Mouse (Mus musculus): ENCODE measurements at regions not wholly inside any gene's neighbourhood (a gene's known extent, or its start where the extent isn't known, plus 50 kb on each side); places are given as distances from the start of the nearest gene placed in this dataset.

DNA sequence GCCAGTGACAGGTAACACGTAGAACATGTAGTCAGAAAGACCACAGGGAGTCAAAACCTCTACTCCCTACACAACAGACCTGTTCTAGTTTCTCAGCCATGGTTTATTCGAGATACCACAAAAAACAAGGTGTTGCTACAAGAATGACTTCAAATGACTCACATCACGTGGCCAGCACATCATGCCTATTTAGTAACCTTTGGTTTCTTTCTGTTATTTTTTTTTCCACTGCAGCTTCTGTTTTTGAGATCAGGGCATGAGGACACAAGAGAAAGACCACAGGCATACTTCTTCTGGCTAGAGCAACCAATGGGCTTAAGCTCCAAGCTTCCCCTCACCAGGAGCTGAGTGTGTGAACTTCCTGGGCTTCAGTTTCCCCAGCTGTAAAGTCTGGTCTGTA lies 630.7 kb downstream of the Rnf144a start:
- no peak for TF ChIP-seq CTCF (IDR thresholded peaks at IDR 0.05; ENCODE audit: low read depth)
- no peak for TF ChIP-seq EP300 (optimal IDR thresholded peaks at IDR 0.05)

Data from stomach, postnatal 0 days (tissue).